Mouse (Mus musculus) kidney, embryonic 15.5 days (tissue): ENCODE results near the gene Twsg1. TPM values are rescaled to one million over a fixed set of nuclear protein-coding genes. Genes with fewer than 3 reads are reported as not detected.

Source experiments
- ATAC-seq: fragments of 200-750 bp; cut with Nextera tagmentation; replicated peaks from 2 replicates; pipeline ENCODE4 v1.8.0; 2017; ENCODE audit warnings: moderate TSS enrichment; ENCODE audit not compliant: low FRiP score
- H3K27ac ChIP-seq: fragments of 300-500 bp; sonication (generic); 2 replicates; pipeline ENCODE4 v1.5.1; 2015; ENCODE audit warnings: mild to moderate bottlenecking, inconsistent platforms
- H3K27me3 ChIP-seq: fragments of 300-500 bp; sonication (generic); 2 replicates; pipeline ENCODE4 v1.6.1; 2015; ENCODE audit warnings: inconsistent platforms
- H3K36me3 ChIP-seq: fragments of 300-500 bp; sonication (generic); 2 replicates; pipeline ENCODE4 v1.6.1; 2015; ENCODE audit warnings: inconsistent platforms
- H3K4me1 ChIP-seq: fragments of 300-500 bp; sonication (generic); 2 replicates; pipeline ENCODE4 v1.6.1; 2015; ENCODE audit warnings: inconsistent platforms
- H3K4me2 ChIP-seq: fragments of 300-500 bp; sonication (generic); 2 replicates; pipeline ENCODE4 v1.6.1; 2015; ENCODE audit warnings: moderate library complexity, mild to moderate bottlenecking, inconsistent platforms
- H3K4me3 ChIP-seq: fragments of 300-500 bp; sonication (generic); replicated peaks from 2 replicates; pipeline ENCODE4 v1.5.1; 2015; ENCODE audit warnings: mild to moderate bottlenecking, inconsistent platforms
- H3K9ac ChIP-seq: fragments of 300-500 bp; sonication (generic); 2 replicates; pipeline ENCODE4 v1.6.1; 2015; ENCODE audit warnings: mild to moderate bottlenecking, inconsistent platforms
- H3K9me3 ChIP-seq: fragments of 300-500 bp; sonication (generic); replicated peaks from 2 replicates; pipeline ENCODE4 v1.6.1; 2016; ENCODE audit warnings: inconsistent platforms
- WGBS: fragments of 180-500 bp; shearing (Covaris S2); methylation state at CpG from one replicate; pipeline ENCODE4 v1.1.7; 2015; ENCODE audit warnings: mixed read lengths; 5-methylcytosine and 5-hydroxymethylcytosine counted together
- polyA plus RNA-seq: library from polyadenylated mRNA; unstranded; fragments of >200 nt; fragmentation: Nextera tagmentation; extraction: Ambion mirVana; gene quantifications from 2 replicates; pipeline ENCODE4 v1.2.1, GENCODE M21; 2015

The Twsg1 gene
- polyA plus RNA-seq, 1 experiment from 2014 or later = 118 TPM

DNA sequence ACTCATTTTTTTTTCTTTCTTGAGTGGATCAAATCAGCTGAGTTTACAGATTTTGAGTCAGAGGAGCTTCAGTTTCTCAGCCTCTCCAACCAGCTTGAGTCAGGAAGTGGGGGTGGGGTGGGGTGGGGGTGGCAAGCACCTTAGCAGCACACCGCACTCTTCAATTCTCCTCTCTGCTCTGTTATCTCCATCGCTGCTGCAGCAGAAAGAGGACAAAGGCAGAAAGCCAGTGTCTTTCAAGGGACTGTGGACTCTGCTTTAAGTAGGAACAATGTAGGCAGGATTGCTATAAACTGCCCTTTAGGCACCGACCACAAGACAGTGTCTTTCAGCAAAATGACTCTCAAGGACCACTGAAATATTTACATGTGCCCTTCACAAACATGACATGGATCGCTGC lies 2.9 kb upstream of the Twsg1 start:
- Histone ChIP-seq H3K27me3 (no peaks in the 10 kb centered on the region), H3K4me1 (peaks cover 42% of the 10 kb centered on the region), H3K9ac (no peak overlapping the region), H3K4me2 (no peak overlapping the region), H3K36me3 (no peaks in the 10 kb centered on the region), H3K27ac (no peak overlapping the region), H3K4me3 (no peak overlapping the region), H3K9me3 (no peaks in the 10 kb centered on the region)
- ATAC-seq = no peak
- WGBS = 70% methylated on average over 4 of the region's 4 CpGs

GRCm38 (mm10) chr17:65952083-65952482 lies 1.1 kb upstream of the Twsg1 start:
- H3K9ac ChIP-seq = no peak overlapping the region
- no peaks in the 10 kb centered on the region for H3K9me3 ChIP-seq
- no peak for ATAC-seq
- no peak overlapping the region for H3K4me3 ChIP-seq
- peaks cover 26% of the 10 kb centered on the region for H3K4me1 ChIP-seq
- H3K4me2 ChIP-seq = no peak overlapping the region
- 81% methylated on average over 5 of the region's 5 CpGs for WGBS
- peaks cover 17% of the 10 kb centered on the region for H3K36me3 ChIP-seq
- H3K27ac ChIP-seq = no peak overlapping the region
- H3K27me3 ChIP-seq = no peaks in the 10 kb centered on the region

DNA sequence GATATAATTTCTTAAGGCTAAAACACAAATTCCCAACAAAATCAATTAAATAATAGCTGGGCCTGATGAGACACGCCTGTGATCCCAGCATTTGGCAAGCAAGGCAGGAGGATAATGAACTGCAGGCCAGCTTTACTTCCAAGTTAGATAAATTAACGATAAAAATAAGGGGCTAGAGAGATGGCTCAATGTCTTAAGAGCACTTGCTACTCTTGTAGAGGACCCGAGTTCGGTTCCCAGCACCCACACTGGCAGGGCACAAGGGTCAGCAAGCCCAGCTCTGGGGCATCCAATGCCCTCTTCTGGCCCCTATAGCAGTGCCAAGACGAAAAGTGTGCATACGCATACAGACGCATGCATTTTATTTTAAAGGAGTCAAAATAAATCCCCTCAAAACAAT lies 843 bp downstream of the Twsg1 start:
- Histone ChIP-seq H3K9me3 (no peaks in the 10 kb centered on the region), H3K4me1 (peaks cover 20% of the 10 kb centered on the region), H3K27ac (peak overlapping the region; percentile 90), H3K36me3 (peaks cover 35% of the 10 kb centered on the region), H3K9ac (peak overlapping the region; percentile 95), H3K4me2 (peak overlapping the region; percentile 70), H3K27me3 (no peaks in the 10 kb centered on the region), H3K4me3 (peak overlapping the region; percentile 94)
- 0 out of 2 replicates have a peak, but pooled peaks have one; percentile 2 for ATAC-seq
- WGBS = 38% methylated on average over 7 of the region's 7 CpGs

DNA sequence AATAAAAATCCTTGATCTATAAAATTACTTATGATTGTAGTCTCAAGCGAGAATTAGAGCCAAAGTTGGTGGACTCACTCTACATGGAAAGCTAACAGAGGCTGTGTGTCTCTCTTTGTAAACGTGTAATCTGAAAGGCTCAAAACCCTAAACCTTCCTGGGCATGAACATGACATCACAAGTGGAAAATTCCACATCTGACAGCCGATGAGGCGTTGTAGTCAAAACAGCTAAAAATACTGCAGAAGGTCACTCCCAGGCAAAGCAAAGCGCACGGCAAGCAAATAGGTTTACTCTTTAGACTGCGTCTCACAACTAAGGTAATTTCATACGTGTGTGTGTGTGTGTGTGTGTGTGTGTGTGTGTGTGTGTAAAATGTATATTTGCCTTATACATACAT lies 3.7 kb downstream of the Twsg1 start:
- Histone ChIP-seq H3K4me1 (peaks cover 36% of the 10 kb centered on the region), H3K4me2 (no peak overlapping the region), H3K27me3 (no peaks in the 10 kb centered on the region), H3K36me3 (peaks cover 37% of the 10 kb centered on the region), H3K9ac (no peak overlapping the region), H3K27ac (no peak overlapping the region), H3K4me3 (no peak overlapping the region), H3K9me3 (no peaks in the 10 kb centered on the region)
- no peak for ATAC-seq
- WGBS = 82% methylated on average over 8 of the region's 8 CpGs

GRCm38 (mm10) chr17:65945420-65945819 lies 5.6 kb downstream of the Twsg1 start:
- peaks cover 45% of the 10 kb centered on the region for H3K4me1 ChIP-seq
- H3K36me3 ChIP-seq = peaks cover 37% of the 10 kb centered on the region
- no peak overlapping the region for H3K4me2 ChIP-seq
- no peak overlapping the region for H3K4me3 ChIP-seq
- H3K9me3 ChIP-seq = no peaks in the 10 kb centered on the region
- H3K27me3 ChIP-seq = no peaks in the 10 kb centered on the region
- 91% methylated on average over 2 of the region's 2 CpGs for WGBS
- no peak overlapping the region for H3K9ac ChIP-seq
- ATAC-seq = no peak
- H3K27ac ChIP-seq = no peak overlapping the region

DNA sequence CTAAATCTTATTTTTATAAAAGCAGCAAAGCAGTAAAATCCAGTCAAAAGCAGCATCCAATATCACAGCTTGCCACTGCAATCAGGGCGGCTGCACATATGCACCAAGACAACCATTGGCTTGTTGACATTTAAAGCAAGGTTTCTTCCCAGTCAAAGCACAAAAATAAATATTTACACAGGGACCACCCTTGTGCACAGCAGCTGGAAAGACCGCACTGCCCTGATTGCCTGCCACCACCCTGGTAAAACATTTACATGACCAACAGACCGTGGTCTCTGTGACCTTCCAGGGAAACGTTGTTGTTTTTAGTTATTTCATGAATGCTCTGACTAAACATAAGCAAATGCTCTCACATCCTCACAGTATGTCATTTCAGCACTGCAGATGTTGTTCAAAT lies 8.6 kb downstream of the Twsg1 start:
- peak; percentile 61; the same call in 1 of the 2 replicates for ATAC-seq
- H3K9ac ChIP-seq = no peak overlapping the region
- WGBS = 25% methylated on average over 4 of the region's 4 CpGs
- no peaks in the 10 kb centered on the region for H3K9me3 ChIP-seq
- 0 out of 2 replicates have a peak overlapping the region, but pooled peaks have one; percentile 6 for H3K4me2 ChIP-seq
- peak overlapping the region; percentile 6; the same call in 1 of the 2 replicates for H3K27ac ChIP-seq
- no peaks in the 10 kb centered on the region for H3K27me3 ChIP-seq
- peaks cover 49% of the 10 kb centered on the region for H3K4me1 ChIP-seq
- no peak overlapping the region for H3K4me3 ChIP-seq
- peaks cover 27% of the 10 kb centered on the region for H3K36me3 ChIP-seq

DNA sequence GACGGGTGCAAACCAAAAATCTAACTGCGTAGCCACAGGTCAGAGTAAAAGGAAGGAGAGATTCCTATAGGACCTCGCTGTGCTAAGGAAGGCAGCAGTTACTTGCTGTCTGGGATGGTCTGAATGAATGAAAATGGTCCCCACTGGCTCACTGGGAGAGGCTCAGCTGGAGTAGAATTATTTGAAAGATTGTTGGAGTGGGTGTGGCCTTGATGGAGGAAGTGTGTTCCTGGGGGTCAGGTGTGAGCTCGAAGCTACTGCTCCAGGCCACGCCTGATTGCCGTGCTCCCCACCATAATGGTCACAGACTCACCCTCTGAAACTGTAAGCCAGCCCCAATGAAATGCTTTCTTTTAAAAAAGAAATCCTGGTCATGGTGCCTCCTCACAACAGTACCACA lies 9.8 kb downstream of the Twsg1 start:
- Histone ChIP-seq H3K27ac (peak overlapping the region; percentile 6), H3K4me1 (peaks cover 50% of the 10 kb centered on the region), H3K4me3 (no peak overlapping the region), H3K4me2 (no peak overlapping the region), H3K36me3 (peaks cover 28% of the 10 kb centered on the region), H3K9me3 (no peaks in the 10 kb centered on the region), H3K27me3 (no peaks in the 10 kb centered on the region), H3K9ac (no peak overlapping the region)
- 78% methylated on average over 6 of the region's 6 CpGs for WGBS
- no peak for ATAC-seq

DNA sequence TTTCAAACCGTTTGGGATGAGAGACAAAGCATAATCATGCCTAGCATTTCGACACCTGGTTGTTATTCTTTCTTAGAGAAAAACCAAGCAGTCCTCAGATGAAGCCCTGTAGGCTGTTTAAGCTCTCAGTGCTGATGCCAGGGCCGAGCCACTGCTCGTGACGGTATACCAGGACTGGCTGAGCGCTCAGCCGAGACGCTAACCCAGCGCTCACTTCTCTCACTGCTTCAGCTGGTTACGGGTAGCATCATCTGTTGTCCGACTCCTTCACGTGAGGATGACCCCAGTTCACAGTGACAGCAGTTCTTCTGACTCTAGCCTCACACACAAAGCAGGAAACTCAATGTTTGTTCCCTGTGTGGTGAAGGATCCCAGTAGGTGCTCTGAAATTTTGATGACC lies 10.8 kb downstream of the Twsg1 start:
- Histone ChIP-seq H3K9ac (no peak overlapping the region), H3K4me1 (peaks cover 54% of the 10 kb centered on the region), H3K36me3 (peaks cover 26% of the 10 kb centered on the region), H3K4me3 (no peak overlapping the region), H3K4me2 (peak overlapping the region; percentile 20; the same call in 1 of the 2 replicates), H3K27me3 (no peaks in the 10 kb centered on the region), H3K9me3 (no peaks in the 10 kb centered on the region), H3K27ac (peak overlapping the region; percentile 59)
- 53% methylated on average over 12 of the region's 12 CpGs for WGBS
- ATAC-seq = peak; percentile 59

DNA sequence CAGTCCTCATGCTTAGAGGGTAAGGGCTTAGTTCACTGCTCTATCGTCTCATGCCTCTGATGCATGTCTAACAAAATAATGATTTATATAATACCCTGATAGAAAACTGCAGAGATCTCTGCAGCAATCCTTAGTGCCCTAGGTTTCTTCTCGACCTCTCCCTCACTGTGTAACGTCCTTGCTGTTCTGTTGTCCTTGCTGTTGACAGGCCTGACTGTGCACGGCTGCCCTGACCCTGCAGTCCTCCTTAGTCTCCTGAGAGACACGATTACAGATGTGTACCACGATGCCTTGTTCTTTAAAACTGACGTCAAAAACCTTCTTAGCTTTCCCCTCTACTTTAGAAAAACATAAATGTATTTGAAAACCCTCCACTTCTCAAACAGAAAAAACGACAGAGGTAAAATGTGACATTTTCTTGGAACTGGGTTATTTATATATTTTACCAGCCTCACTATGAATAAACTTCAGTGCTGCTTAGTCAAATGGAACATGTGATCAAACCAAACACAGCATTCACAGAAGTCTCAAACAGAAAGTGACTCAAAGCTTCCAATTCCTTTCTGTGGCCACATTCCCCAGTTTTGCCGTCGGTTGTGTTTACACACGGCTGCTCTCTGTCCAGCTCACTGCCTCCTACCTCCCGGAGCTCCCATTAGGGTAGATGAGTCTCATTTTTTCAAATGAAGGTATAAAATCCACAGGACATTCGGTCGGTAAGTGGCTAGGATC lies 11.4 kb downstream of the Twsg1 start:
- H3K27me3 ChIP-seq = no peaks in the 10 kb centered on the region
- no peak overlapping the region for H3K4me3 ChIP-seq
- no peak for ATAC-seq
- peak overlapping the region; percentile 20; the same call in 1 of the 2 replicates for H3K4me2 ChIP-seq
- H3K4me1 ChIP-seq = peaks cover 54% of the 10 kb centered on the region
- H3K36me3 ChIP-seq = peaks cover 23% of the 10 kb centered on the region
- 42% methylated on average over 14 of the region's 14 CpGs for WGBS
- H3K27ac ChIP-seq = peak overlapping the region; percentile 59
- no peak overlapping the region for H3K9ac ChIP-seq
- H3K9me3 ChIP-seq = no peaks in the 10 kb centered on the region

DNA sequence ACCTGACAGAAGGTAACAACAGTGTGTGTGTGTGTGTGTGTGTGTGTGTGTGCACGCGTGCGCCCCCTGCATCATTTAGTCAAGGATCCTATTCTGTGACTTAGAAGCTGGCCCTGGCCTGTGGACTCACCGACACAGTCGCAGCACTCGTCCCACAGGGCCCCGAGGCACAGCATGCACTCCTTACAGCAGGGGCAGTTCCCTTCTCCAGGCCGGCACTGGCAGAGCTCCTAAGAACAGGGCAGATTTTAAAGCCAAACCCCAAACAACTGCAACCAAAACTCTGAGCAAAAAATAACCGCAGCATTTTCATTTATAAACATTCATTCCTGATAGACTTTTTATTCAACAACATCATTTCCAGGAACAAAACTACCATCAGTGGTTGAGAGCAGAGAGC lies 13.4 kb downstream of the Twsg1 start:
- peaks cover 39% of the 10 kb centered on the region for H3K36me3 ChIP-seq
- peaks cover 42% of the 10 kb centered on the region for H3K4me1 ChIP-seq
- no peaks in the 10 kb centered on the region for H3K9me3 ChIP-seq
- H3K9ac ChIP-seq = no peak overlapping the region
- ATAC-seq = no peak
- no peak overlapping the region for H3K27ac ChIP-seq
- H3K4me3 ChIP-seq = no peak overlapping the region
- no peak overlapping the region for H3K4me2 ChIP-seq
- 94% methylated on average over 9 of the region's 9 CpGs for WGBS
- H3K27me3 ChIP-seq = no peaks in the 10 kb centered on the region

DNA sequence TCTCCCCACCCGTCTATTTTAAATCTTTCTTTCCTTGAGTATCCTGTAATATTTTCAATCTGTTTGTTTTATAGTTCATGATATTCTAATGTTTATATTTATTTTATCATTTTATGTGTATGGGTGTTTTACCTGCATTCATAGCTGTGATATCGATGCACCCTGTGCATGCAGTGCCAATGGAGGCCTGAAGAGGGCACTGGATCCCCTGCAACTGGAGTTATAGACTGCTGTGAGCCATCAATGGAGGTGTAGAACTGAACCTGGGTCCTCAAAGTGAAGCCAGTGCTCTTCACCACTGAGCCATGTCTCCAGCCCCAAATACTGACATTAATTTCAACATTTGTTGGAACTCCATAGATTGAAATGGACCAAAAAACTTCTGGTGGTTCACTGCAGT lies 17.3 kb downstream of the Twsg1 start:
- ATAC-seq = no peak
- Histone ChIP-seq H3K4me1 (peaks cover 11% of the 10 kb centered on the region), H3K9me3 (no peaks in the 10 kb centered on the region), H3K4me3 (no peak overlapping the region), H3K9ac (no peak overlapping the region), H3K27me3 (no peaks in the 10 kb centered on the region), H3K27ac (no peak overlapping the region), H3K4me2 (no peak overlapping the region), H3K36me3 (peaks cover 55% of the 10 kb centered on the region)
- WGBS = 94% methylated on average over 2 of the region's 2 CpGs

DNA sequence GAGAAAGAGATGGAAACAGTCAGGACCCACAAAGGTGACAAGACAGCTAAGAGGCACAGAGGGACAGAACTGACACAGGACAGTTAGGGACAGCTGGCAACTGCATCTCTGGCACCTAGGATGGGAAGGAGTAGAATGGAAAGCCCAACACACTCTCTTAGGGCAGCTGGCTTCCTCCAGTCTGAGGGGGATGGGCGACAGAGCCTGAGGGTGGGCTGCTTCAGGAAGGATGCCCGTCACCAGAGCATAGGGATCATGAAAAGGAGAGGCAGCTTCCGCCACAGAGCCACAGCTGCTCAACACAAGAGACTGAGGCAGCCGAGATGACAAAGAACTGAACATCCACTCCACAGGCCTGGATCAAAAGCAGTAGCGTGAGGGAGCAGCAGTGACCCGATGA lies 19.5 kb downstream of the Twsg1 start:
- Histone ChIP-seq H3K4me2 (no peak overlapping the region), H3K27ac (no peak overlapping the region), H3K27me3 (no peaks in the 10 kb centered on the region), H3K36me3 (peaks cover 63% of the 10 kb centered on the region), H3K4me1 (peaks cover 10% of the 10 kb centered on the region; the same call in 1 of the 2 replicates), H3K9me3 (no peaks in the 10 kb centered on the region), H3K4me3 (no peak overlapping the region), H3K9ac (no peak overlapping the region)
- 63% methylated on average over 6 of the region's 6 CpGs for WGBS
- no peak for ATAC-seq

GRCm38 (mm10) chr17:65930960-65931359 lies 20.1 kb downstream of the Twsg1 start:
- no peaks in the 10 kb centered on the region for H3K27me3 ChIP-seq
- peaks cover 6% of the 10 kb centered on the region; the same call in 1 of the 2 replicates for H3K4me1 ChIP-seq
- no peak overlapping the region for H3K4me2 ChIP-seq
- ATAC-seq = no peak
- WGBS = 78% methylated on average over 6 of the region's 6 CpGs
- peaks cover 63% of the 10 kb centered on the region for H3K36me3 ChIP-seq
- H3K9ac ChIP-seq = no peak overlapping the region
- H3K9me3 ChIP-seq = no peaks in the 10 kb centered on the region
- no peak overlapping the region for H3K27ac ChIP-seq
- H3K4me3 ChIP-seq = no peak overlapping the region
